Mouse (Mus musculus) right cerebral cortex, postnatal 4 days (tissue): ENCODE data around the gene Cul5.

ENCODE experiments used
- DNase-seq: peaks from one replicate; pipeline ENCODE4 v3.0.0-alpha.2; 2022

Gene Cul5

GRCm38 (mm10) chr9:53669680-53670219 lies at the start of gene Cul5:
Gene Cul5, minus strand, starts transcription at chr9:53670014.
- DNase-seq, result peak; percentile 21

- peak; percentile 77 for DNase-seq
Observed at GRCm38 (mm10) chr9:53705992-53706696, 36.3 kb upstream of the Cul5 start, which contains the start of gene Rab39. Gene Rab39, minus strand, starts transcription at chr9:53706232.

GRCm38 (mm10) chr9:53705491-53705991 lies 35.7 kb upstream of the Cul5 start:
- DNase-seq, result peak; percentile 32

GRCm38 (mm10) chr9:53702991-53703390 lies 33.2 kb upstream of the Cul5 start:
- DNase-seq, result no peak

GRCm38 (mm10) chr9:53700496-53700895 lies 30.7 kb upstream of the Cul5 start:
- DNase-seq, result no peak

GRCm38 (mm10) chr9:53695846-53696245 lies 26.0 kb upstream of the Cul5 start:
- no peak for DNase-seq

GRCm38 (mm10) chr9:53693718-53694117 lies 23.9 kb upstream of the Cul5 start:
- DNase-seq, result no peak

- DNase-seq, result no peak
Observed at GRCm38 (mm10) chr9:53691745-53692670, 22.2 kb upstream of the Cul5 start.

GRCm38 (mm10) chr9:53680851-53681250 lies 11.0 kb upstream of the Cul5 start:
- DNase-seq, result no peak

GRCm38 (mm10) chr9:53676921-53677320 lies 7.1 kb upstream of the Cul5 start:
- DNase-seq, result no peak

- DNase-seq, result peak; percentile 53
Observed at GRCm38 (mm10) chr9:53673571-53673970, 3.8 kb upstream of the Cul5 start.

- DNase-seq, result peak; percentile 96
Observed at GRCm38 (mm10) chr9:53667020-53667669, 2.7 kb downstream of the Cul5 start.

- DNase-seq, result no peak
Observed at GRCm38 (mm10) chr9:53666665-53667019, 3.2 kb downstream of the Cul5 start.

- DNase-seq, result no peak
Observed at GRCm38 (mm10) chr9:53665428-53665827, 4.4 kb downstream of the Cul5 start.

- DNase-seq, result no peak
Observed at GRCm38 (mm10) chr9:53664819-53665218, 5.0 kb downstream of the Cul5 start.

GRCm38 (mm10) chr9:53634796-53635195 lies 35.0 kb downstream of the Cul5 start:
- no peak for DNase-seq

- no peak for DNase-seq
Observed at GRCm38 (mm10) chr9:53615246-53615645, 54.6 kb downstream of the Cul5 start.

GRCm38 (mm10) chr9:53614286-53614685 lies 55.5 kb downstream of the Cul5 start:
- no peak for DNase-seq

GRCm38 (mm10) chr9:53609968-53610781 lies 59.6 kb downstream of the Cul5 start, which contains the start of gene Acat1:
Gene Acat1, minus strand, starts transcription at chr9:53610382.
- peak; percentile 97 for DNase-seq

GRCm38 (mm10) chr9:53609306-53609967 lies 60.4 kb downstream of the Cul5 start:
- DNase-seq, result no peak

GRCm38 (mm10) chr9:53607816-53608215 lies 62.0 kb downstream of the Cul5 start:
- no peak for DNase-seq
